Mouse (Mus musculus): Measurements from ENCODE around the gene Tbc1d13. TPM values are rescaled to one million over a fixed set of nuclear protein-coding genes. Genes with fewer than 3 reads are reported as not detected.
A peak's percentile ranks its signal among the peaks of the same experiment; 100 is the strongest.
"Not testable (repeated sequence)": the region's sequence is repeated elsewhere in the genome, so short reads cannot be mapped to it uniquely, and the experiment has no call there.

Tbc1d13 gene
- polyA plus RNA-seq, 1 experiment: not detected

DNA sequence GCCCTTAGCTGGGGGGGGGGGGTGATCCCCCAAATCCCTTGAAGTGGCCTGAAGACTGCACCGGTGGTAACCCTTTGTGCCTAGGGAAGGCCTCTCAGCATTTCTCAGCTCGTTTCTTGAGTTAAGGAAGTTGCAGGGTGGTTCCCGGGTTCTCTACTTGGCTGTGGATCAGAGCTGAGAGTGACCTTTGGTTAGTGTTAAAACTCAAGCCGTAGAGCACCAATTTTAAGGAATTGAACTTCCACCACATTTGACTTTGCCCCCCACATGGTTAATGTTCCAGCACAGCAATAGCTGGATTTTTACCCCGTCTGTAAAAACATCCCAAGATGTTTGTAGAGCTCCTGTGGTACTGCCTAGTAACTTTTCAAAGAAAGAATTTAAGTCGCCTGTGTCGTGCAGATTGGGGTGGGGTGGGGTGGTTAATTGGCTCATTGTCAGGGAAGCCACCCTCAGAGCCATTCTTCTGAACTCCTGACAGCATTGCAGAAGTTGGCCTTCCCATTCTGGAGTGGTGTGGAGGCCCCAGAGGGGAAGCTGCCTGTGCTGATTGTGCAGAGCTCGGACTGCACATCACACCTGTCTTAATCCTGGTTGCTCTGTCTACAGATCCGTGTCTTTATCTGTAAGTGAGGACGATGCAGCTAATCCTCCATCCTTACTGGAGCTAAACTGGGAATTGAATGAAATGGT is 1.5 kb downstream of the Tbc1d13 start:
- no peak overlapping the region for H3K27ac ChIP-seq (ENCODE audit: insufficient read depth, low read depth, low read length)
- H3K4me1 ChIP-seq (ENCODE audit: control insufficient read depth, insufficient read depth, low read length): peaks cover 19% of the 10 kb centered on the region
- WGBS: 35% methylated on average over 10 of the region's 10 CpGs
- TF ChIP-seq CTCF (IDR thresholded peaks at IDR 0.05; ENCODE audit: insufficient read depth, low read depth, low read length) (no peak), POLR2A (IDR thresholded peaks at IDR 0.05; ENCODE audit: insufficient read depth, low read depth, low read length) (no peak)
- 0 out of 2 replicates have a peak overlapping the region, but pooled peaks have one; percentile 87 for H3K4me3 ChIP-seq (ENCODE audit: insufficient read depth, low read depth, low read length)

DNA sequence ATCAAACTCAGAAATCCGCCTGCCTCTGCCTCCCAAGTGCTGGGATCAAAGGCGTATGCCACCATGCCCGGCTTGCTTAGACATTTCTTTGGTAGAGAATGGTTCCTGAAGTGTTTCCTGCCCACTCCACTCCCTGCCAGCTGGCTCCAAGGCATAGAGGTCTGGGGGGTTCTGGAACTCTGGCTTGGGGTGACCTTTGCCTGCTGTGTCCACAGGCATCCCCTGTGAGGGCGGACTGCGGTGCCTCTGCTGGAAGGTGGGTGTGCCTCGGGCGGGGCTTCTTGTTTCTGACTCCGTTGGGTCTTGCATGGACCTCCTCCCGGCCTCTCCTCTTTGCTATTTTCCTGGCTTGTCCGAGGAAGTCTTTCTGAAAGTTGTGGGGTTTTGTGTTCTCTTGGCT is 2.9 kb downstream of the Tbc1d13 start:
- H3K4me3 ChIP-seq (ENCODE audit: insufficient read depth, low read depth, low read length): no peak overlapping the region
- peaks cover 19% of the 10 kb centered on the region for H3K4me1 ChIP-seq (ENCODE audit: control insufficient read depth, insufficient read depth, low read length)
- TF ChIP-seq POLR2A (IDR thresholded peaks at IDR 0.05; ENCODE audit: insufficient read depth, low read depth, low read length) (no peak), CTCF (IDR thresholded peaks at IDR 0.05; ENCODE audit: insufficient read depth, low read depth, low read length) (no peak)
- WGBS: 88% methylated on average over 10 of the region's 10 CpGs
- H3K27ac ChIP-seq (ENCODE audit: insufficient read depth, low read depth, low read length): no peak overlapping the region

GRCm38 (mm10) chr2:30140021-30140420 is 6.5 kb downstream of the Tbc1d13 start:
- 84% methylated on average over 4 of the region's 4 CpGs for WGBS
- not testable (repeated sequence) for H3K4me1 ChIP-seq (ENCODE audit: control insufficient read depth, insufficient read depth, low read length); H3K27ac ChIP-seq (ENCODE audit: insufficient read depth, low read depth, low read length); H3K4me3 ChIP-seq (ENCODE audit: insufficient read depth, low read depth, low read length)

- Histone ChIP-seq H3K27ac (ENCODE audit: insufficient read depth, low read depth, low read length) (no peak overlapping the region), H3K4me3 (ENCODE audit: insufficient read depth, low read depth, low read length) (no peak overlapping the region), H3K4me1 (ENCODE audit: control insufficient read depth, insufficient read depth, low read length) (no peaks in the 10 kb centered on the region)
- 95% methylated on average over 4 of the region's 4 CpGs for WGBS
- no peak for TF ChIP-seq POLR2A (IDR thresholded peaks at IDR 0.05; ENCODE audit: insufficient read depth, low read depth, low read length)
- no peak for TF ChIP-seq CTCF (IDR thresholded peaks at IDR 0.05; ENCODE audit: insufficient read depth, low read depth, low read length)
These were observed 10.9 kb downstream of the Tbc1d13 start for GRCm38 (mm10) chr2:30144436-30144835.

DNA sequence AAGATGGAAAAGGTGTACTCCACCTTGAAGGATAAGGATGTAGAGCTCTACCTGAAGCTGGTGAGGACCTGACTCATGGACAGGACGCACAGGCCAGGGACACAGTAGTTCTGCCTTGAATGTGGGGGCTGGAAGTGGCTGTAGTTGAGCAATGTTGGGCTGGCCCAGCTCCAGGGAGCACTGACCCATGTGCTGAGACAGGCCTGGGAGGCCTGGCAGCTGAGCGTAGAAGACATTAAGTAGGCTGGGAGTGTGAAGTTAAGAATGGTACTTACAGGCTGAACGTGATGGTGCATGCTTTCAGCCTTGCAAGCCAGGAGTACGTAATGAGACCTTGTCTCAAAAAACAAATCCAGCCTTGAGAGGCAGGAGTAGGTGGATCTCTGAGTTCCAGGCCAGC is 13.9 kb downstream of the Tbc1d13 start:
- Histone ChIP-seq H3K4me1 (ENCODE audit: control insufficient read depth, insufficient read depth, low read length) (peaks cover 7% of the 10 kb centered on the region; the same call in 1 of the 2 replicates), H3K4me3 (ENCODE audit: insufficient read depth, low read depth, low read length) (no peak overlapping the region), H3K27ac (ENCODE audit: insufficient read depth, low read depth, low read length) (no peak overlapping the region)
- TF ChIP-seq CTCF (IDR thresholded peaks at IDR 0.05; ENCODE audit: insufficient read depth, low read depth, low read length): no peak
- TF ChIP-seq POLR2A (IDR thresholded peaks at IDR 0.05; ENCODE audit: insufficient read depth, low read depth, low read length): no peak
- 73% methylated on average over 4 of the region's 4 CpGs for WGBS

DNA sequence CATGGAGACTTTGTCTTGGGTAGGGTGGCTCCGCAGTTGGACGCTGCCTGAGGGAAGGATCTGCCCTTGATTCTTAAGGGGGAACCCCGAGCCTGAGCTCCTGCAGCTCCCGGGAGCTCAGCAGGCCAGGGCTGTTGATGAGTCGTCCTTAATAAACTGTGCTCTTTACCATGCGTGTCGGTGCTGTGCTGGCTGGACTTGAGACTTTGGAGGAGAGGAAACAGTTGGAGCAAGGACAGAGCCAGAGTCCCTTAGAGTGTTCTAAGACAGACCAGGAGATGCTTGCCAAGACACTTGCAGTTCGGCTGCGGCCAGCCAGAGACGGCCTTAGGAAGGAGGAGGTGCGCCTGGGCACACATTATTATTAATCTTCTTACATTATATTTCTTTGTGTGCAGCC is 18.3 kb downstream of the Tbc1d13 start:
- no peak for TF ChIP-seq CTCF (IDR thresholded peaks at IDR 0.05; ENCODE audit: insufficient read depth, low read depth, low read length)
- no peak for TF ChIP-seq POLR2A (IDR thresholded peaks at IDR 0.05; ENCODE audit: insufficient read depth, low read depth, low read length)
- 74% methylated on average over 11 of the region's 11 CpGs for WGBS
- no peak overlapping the region for H3K4me3 ChIP-seq (ENCODE audit: insufficient read depth, low read depth, low read length)
- H3K27ac ChIP-seq (ENCODE audit: insufficient read depth, low read depth, low read length): no peak overlapping the region
- H3K4me1 ChIP-seq (ENCODE audit: control insufficient read depth, insufficient read depth, low read length): peaks cover 7% of the 10 kb centered on the region; the same call in 1 of the 2 replicates

DNA sequence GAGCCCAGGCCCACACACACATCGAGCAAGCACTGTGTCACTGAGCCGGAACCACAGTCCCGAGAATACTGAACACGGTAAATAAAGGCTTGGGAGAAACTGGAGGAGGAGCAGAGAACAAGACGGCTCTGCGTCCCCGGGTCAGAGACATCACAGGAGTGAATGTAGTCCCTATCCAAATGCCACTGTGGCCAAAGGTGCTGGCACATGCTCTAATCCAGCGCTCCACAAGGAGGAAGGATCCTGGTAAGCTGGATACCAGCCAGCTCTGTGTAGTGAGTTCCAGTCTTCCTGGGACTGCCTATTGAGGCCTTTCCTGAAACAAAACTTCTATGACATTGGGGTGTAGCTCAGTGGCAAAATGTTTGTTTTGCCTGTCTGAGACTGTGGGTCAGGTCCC is 19.1 kb downstream of the Tbc1d13 start:
- WGBS: 61% methylated on average over 8 of the region's 8 CpGs
- Histone ChIP-seq H3K4me3 (ENCODE audit: insufficient read depth, low read depth, low read length) (no peak overlapping the region), H3K27ac (ENCODE audit: insufficient read depth, low read depth, low read length) (no peak overlapping the region), H3K4me1 (ENCODE audit: control insufficient read depth, insufficient read depth, low read length) (peaks cover 7% of the 10 kb centered on the region; the same call in 1 of the 2 replicates)
- TF ChIP-seq CTCF (IDR thresholded peaks at IDR 0.05; ENCODE audit: insufficient read depth, low read depth, low read length) (no peak), POLR2A (IDR thresholded peaks at IDR 0.05; ENCODE audit: insufficient read depth, low read depth, low read length) (no peak)

- not testable (repeated sequence) for H3K4me3 ChIP-seq (ENCODE audit: insufficient read depth, low read depth, low read length); H3K4me1 ChIP-seq (ENCODE audit: control insufficient read depth, insufficient read depth, low read length)
- WGBS: 85% methylated on average over 8 of the region's 10 CpGs
These were observed 26.3 kb downstream of the Tbc1d13 start for GRCm38 (mm10) chr2:30159871-30160270.

GRCm38 (mm10) chr2:30161809-30162208 is 28.3 kb downstream of the Tbc1d13 start:
- TF ChIP-seq CTCF (IDR thresholded peaks at IDR 0.05; ENCODE audit: insufficient read depth, low read depth, low read length): no peak
- no peak for TF ChIP-seq POLR2A (IDR thresholded peaks at IDR 0.05; ENCODE audit: insufficient read depth, low read depth, low read length)
- Histone ChIP-seq H3K27ac (ENCODE audit: insufficient read depth, low read depth, low read length) (no peak overlapping the region), H3K4me1 (ENCODE audit: control insufficient read depth, insufficient read depth, low read length) (no peaks in the 10 kb centered on the region), H3K4me3 (ENCODE audit: insufficient read depth, low read depth, low read length) (no peak overlapping the region)

More at GRCm38 (mm10) chr2:30159871-30160270, 26.3 kb downstream of the Tbc1d13 start:
- not testable (repeated sequence) for H3K27ac ChIP-seq (ENCODE audit: insufficient read depth, low read depth, low read length)

Data from olfactory bulb, adult 2 months (tissue).